Mouse (Mus musculus) embryonic facial prominence, embryonic 15.5 days (tissue): ENCODE data around the gene Limch1. TPM values are rescaled to one million over a fixed set of nuclear protein-coding genes. Genes with fewer than 3 reads are reported as not detected.

ENCODE experiments used
- ATAC-seq: fragments of 200-750 bp; cut with Nextera tagmentation; 2 replicates; pipeline ENCODE4 v1.8.0; 2017; ENCODE audit warnings: low read depth, moderate TSS enrichment; ENCODE audit not compliant: insufficient number of reproducible peaks, low FRiP score, low TSS enrichment
- H3K27ac ChIP-seq: fragments of 300-500 bp; sonication (generic); replicated peaks from 2 replicates; pipeline ENCODE4 v1.5.1; 2015; ENCODE audit warnings: mild to moderate bottlenecking, inconsistent platforms
- H3K27me3 ChIP-seq: fragments of 300-500 bp; sonication (generic); 2 replicates; pipeline ENCODE4 v1.6.1; 2015; ENCODE audit warnings: inconsistent platforms
- H3K36me3 ChIP-seq: fragments of 300-500 bp; sonication (generic); 2 replicates; pipeline ENCODE4 v1.6.1; 2015; ENCODE audit warnings: mild to moderate bottlenecking, inconsistent platforms
- H3K4me1 ChIP-seq: fragments of 300-500 bp; sonication (generic); 2 replicates; pipeline ENCODE4 v1.6.1; 2015; ENCODE audit warnings: inconsistent platforms
- H3K4me2 ChIP-seq: fragments of 300-500 bp; sonication (generic); replicated peaks from 2 replicates; pipeline ENCODE4 v1.6.1; 2015; ENCODE audit warnings: mild to moderate bottlenecking, inconsistent platforms
- H3K4me3 ChIP-seq: fragments of 300-500 bp; sonication (generic); replicated peaks from 2 replicates; pipeline ENCODE4 v1.5.1; 2015; ENCODE audit warnings: mild to moderate bottlenecking, inconsistent platforms
- H3K9ac ChIP-seq: fragments of 300-500 bp; sonication (generic); 2 replicates; pipeline ENCODE4 v1.6.1; 2015; ENCODE audit warnings: inconsistent platforms
- H3K9me3 ChIP-seq: fragments of 300-500 bp; sonication (generic); replicated peaks from 2 replicates; pipeline ENCODE4 v1.6.1; 2016; ENCODE audit warnings: inconsistent platforms
- WGBS: fragments of 180-500 bp; shearing (Covaris S2); methylation state at CpG from one replicate; pipeline ENCODE4 v1.1.7; 2015; 5-methylcytosine and 5-hydroxymethylcytosine counted together
- polyA plus RNA-seq: library from polyadenylated mRNA; unstranded; fragments of >200 nt; fragmentation: Nextera tagmentation; extraction: Ambion mirVana; gene quantifications from 2 replicates; pipeline ENCODE4 v1.2.1, GENCODE M21; 2015

Limch1 gene
- polyA plus RNA-seq, 1 experiment from 2014 or later: 85.9 TPM

DNA sequence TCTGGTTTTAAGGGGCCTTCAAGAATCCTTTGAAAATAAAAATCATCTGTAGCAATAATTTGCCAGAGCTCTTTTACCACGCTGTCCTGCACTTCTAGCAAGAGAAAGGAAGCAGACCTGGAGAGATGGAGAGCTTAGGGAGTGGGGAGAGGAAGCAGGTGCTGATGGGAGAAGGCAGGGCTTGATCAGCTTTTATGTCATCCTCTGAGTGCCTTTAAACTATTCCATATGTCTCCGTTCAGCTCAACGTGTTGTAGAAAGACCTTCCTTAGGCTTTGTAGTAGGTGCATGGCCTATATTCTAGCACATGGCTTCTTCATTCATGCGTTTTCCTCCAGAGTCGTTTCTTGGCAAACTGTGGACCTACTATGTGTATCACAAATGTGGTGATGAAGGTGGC is 237.5 kb downstream of the Limch1 start:
- Histone ChIP-seq H3K9ac (no peak overlapping the region), H3K4me1 (peaks cover 15% of the 10 kb centered on the region), H3K4me2 (no peak overlapping the region), H3K9me3 (no peaks in the 10 kb centered on the region), H3K27me3 (no peaks in the 10 kb centered on the region), H3K4me3 (no peak overlapping the region), H3K27ac (no peak overlapping the region), H3K36me3 (peaks cover 3% of the 10 kb centered on the region; the same call in 1 of the 2 replicates)
- ATAC-seq: no peak
- 50% methylated on average over 5 of the region's 5 CpGs for WGBS

- Histone ChIP-seq H3K9ac (no peak overlapping the region), H3K27me3 (no peaks in the 10 kb centered on the region), H3K27ac (no peak overlapping the region), H3K4me3 (no peak overlapping the region), H3K9me3 (no peaks in the 10 kb centered on the region), H3K4me1 (peaks cover 19% of the 10 kb centered on the region), H3K4me2 (no peak overlapping the region), H3K36me3 (peaks cover under 1% of the 10 kb centered on the region; the same call in 1 of the 2 replicates)
- ATAC-seq: no peak
- WGBS: 56% methylated on average over 4 of the region's 4 CpGs
Observed at GRCm38 (mm10) chr5:66988926-66989325, 243.3 kb downstream of the Limch1 start.

DNA sequence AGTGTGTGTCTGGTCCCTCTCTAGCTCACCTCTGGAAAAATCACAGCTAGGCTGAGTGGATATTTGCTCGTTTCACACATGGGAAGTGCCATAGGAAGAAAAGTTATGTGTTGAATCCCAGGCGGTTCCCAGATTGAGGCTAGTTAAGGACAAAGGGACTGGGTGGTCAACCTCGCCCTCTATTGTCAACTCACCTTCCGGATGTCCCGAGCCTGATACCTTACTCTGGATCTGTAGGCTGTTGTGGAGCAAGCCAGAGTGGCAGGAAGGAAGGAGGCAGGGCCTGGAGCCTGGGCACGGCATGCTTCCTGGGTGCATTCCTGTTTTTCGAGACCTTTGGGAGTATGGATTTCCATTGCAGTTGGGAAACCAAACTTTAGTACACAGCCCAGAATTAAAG is 243.9 kb downstream of the Limch1 start:
- no peak overlapping the region for H3K9ac ChIP-seq
- H3K4me3 ChIP-seq: no peak overlapping the region
- peaks cover 19% of the 10 kb centered on the region for H3K4me1 ChIP-seq
- WGBS: 83% methylated on average over 7 of the region's 7 CpGs
- H3K27ac ChIP-seq: no peak overlapping the region
- H3K9me3 ChIP-seq: no peaks in the 10 kb centered on the region
- H3K27me3 ChIP-seq: no peaks in the 10 kb centered on the region
- ATAC-seq: no peak
- H3K4me2 ChIP-seq: no peak overlapping the region
- no peaks in the 10 kb centered on the region for H3K36me3 ChIP-seq

DNA sequence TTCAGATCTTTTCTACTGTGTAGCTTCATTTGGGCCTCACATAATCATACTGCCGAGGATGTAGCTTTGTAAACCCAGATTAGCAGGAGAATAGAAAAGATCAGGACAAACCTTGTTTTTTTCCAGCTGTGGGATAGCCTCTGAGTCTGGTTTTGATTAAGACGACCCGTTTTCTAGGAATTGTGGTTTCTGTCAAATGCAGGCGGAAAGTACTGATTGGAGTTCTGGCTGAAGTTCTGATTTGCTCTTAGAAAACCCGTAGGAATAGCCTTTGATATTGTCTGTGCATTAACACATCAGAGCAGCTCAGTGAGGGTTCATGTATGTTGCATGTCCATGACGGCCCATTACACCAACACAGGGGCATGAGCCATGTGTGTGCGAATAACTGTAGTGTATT is 246.8 kb downstream of the Limch1 start:
- H3K9ac ChIP-seq: no peak overlapping the region
- peak overlapping the region; percentile 68; the same call in 1 of the 2 replicates for H3K27ac ChIP-seq
- WGBS: 33% methylated on average over 7 of the region's 7 CpGs
- H3K4me2 ChIP-seq: no peak overlapping the region
- H3K4me3 ChIP-seq: no peak overlapping the region
- H3K4me1 ChIP-seq: peaks cover 34% of the 10 kb centered on the region
- no peaks in the 10 kb centered on the region for H3K27me3 ChIP-seq
- no peaks in the 10 kb centered on the region for H3K9me3 ChIP-seq
- no peaks in the 10 kb centered on the region for H3K36me3 ChIP-seq
- ATAC-seq: no peak

DNA sequence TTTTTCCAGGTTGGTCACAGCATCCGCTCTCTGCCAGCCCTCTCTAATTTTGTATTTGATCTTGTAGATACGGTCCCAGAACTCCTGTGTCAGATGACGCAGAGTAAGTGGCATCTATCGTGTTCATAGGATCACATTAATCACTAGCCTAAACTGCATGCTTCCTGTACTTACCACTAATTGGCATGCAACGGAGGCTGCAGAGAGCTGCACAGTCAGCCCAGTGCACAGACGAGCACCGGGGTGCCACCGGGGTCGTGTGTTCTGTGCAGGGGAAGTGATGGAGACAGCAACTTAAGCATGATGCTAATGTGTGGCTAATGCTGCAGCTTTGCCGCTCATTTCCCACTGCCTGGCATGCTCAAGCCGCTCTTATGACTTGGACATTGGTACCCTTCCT is 247.4 kb downstream of the Limch1 start:
- Histone ChIP-seq H3K4me2 (no peak overlapping the region), H3K27ac (0 out of 2 replicates have a peak overlapping the region, but pooled peaks have one; percentile 7), H3K9me3 (no peaks in the 10 kb centered on the region), H3K4me3 (no peak overlapping the region), H3K9ac (no peak overlapping the region), H3K4me1 (peaks cover 37% of the 10 kb centered on the region), H3K36me3 (no peaks in the 10 kb centered on the region), H3K27me3 (no peaks in the 10 kb centered on the region)
- 36% methylated on average over 11 of the region's 11 CpGs for WGBS
- ATAC-seq: no peak; the same call in 1 of the 2 replicates

GRCm38 (mm10) chr5:66996124-66996523 is 250.5 kb downstream of the Limch1 start:
- Histone ChIP-seq H3K4me1 (peaks cover 31% of the 10 kb centered on the region), H3K27ac (no peak overlapping the region), H3K9ac (no peak overlapping the region), H3K4me3 (no peak overlapping the region), H3K36me3 (0 out of 2 replicates have a peak, but pooled peaks cover 4% of the 10 kb centered on the region), H3K27me3 (no peaks in the 10 kb centered on the region), H3K4me2 (no peak overlapping the region), H3K9me3 (no peaks in the 10 kb centered on the region)
- 23% methylated on average over 3 of the region's 3 CpGs for WGBS
- no peak for ATAC-seq

- 0 out of 2 replicates have a peak, but pooled peaks cover 8% of the 10 kb centered on the region for H3K36me3 ChIP-seq
- no peaks in the 10 kb centered on the region for H3K27me3 ChIP-seq
- 5% methylated on average over 33 of the region's 33 CpGs for WGBS
- H3K9ac ChIP-seq: no peak overlapping the region; the same call in 1 of the 2 replicates
- peak overlapping the region; percentile 23; the same call in 1 of the 2 replicates for H3K27ac ChIP-seq
- no peaks in the 10 kb centered on the region for H3K9me3 ChIP-seq
- ATAC-seq: peak; percentile 81
- H3K4me1 ChIP-seq: peaks cover 31% of the 10 kb centered on the region
- H3K4me3 ChIP-seq: peak overlapping the region; percentile 36
- peak overlapping the region; percentile 56 for H3K4me2 ChIP-seq
Observed at GRCm38 (mm10) chr5:66996886-66997599, 251.4 kb downstream of the Limch1 start.

GRCm38 (mm10) chr5:66997600-66997930 is 251.9 kb downstream of the Limch1 start:
- peaks cover 26% of the 10 kb centered on the region for H3K4me1 ChIP-seq
- H3K27ac ChIP-seq: 0 out of 2 replicates have a peak overlapping the region, but pooled peaks have one; percentile 23
- no peak; the same call in 1 of the 2 replicates for ATAC-seq
- no peak overlapping the region for H3K9ac ChIP-seq
- peak overlapping the region; percentile 36 for H3K4me3 ChIP-seq
- 41% methylated on average over 7 of the region's 7 CpGs for WGBS
- H3K36me3 ChIP-seq: peaks cover 13% of the 10 kb centered on the region; the same call in 1 of the 2 replicates
- H3K4me2 ChIP-seq: peak overlapping the region; percentile 56
- H3K9me3 ChIP-seq: no peaks in the 10 kb centered on the region
- H3K27me3 ChIP-seq: no peaks in the 10 kb centered on the region

- no peak overlapping the region for H3K27ac ChIP-seq
- 72% methylated on average over 6 of the region's 6 CpGs for WGBS
- no peaks in the 10 kb centered on the region for H3K9me3 ChIP-seq
- H3K36me3 ChIP-seq: peaks cover 14% of the 10 kb centered on the region; the same call in 1 of the 2 replicates
- H3K4me2 ChIP-seq: no peak overlapping the region
- H3K4me1 ChIP-seq: peaks cover 18% of the 10 kb centered on the region
- H3K27me3 ChIP-seq: no peaks in the 10 kb centered on the region
- H3K4me3 ChIP-seq: no peak overlapping the region
- H3K9ac ChIP-seq: no peak overlapping the region
- ATAC-seq: no peak
Observed at GRCm38 (mm10) chr5:66998341-66998740, 252.7 kb downstream of the Limch1 start.

- Histone ChIP-seq H3K27ac (no peak overlapping the region), H3K9ac (no peak overlapping the region), H3K4me2 (no peak overlapping the region), H3K27me3 (no peaks in the 10 kb centered on the region), H3K9me3 (no peaks in the 10 kb centered on the region), H3K4me3 (no peak overlapping the region), H3K4me1 (peaks cover 3% of the 10 kb centered on the region; the same call in 1 of the 2 replicates), H3K36me3 (peaks cover 14% of the 10 kb centered on the region; the same call in 1 of the 2 replicates)
- 89% methylated on average over 6 of the region's 6 CpGs for WGBS
- ATAC-seq: no peak
Observed at GRCm38 (mm10) chr5:67002346-67002745, 256.7 kb downstream of the Limch1 start.

DNA sequence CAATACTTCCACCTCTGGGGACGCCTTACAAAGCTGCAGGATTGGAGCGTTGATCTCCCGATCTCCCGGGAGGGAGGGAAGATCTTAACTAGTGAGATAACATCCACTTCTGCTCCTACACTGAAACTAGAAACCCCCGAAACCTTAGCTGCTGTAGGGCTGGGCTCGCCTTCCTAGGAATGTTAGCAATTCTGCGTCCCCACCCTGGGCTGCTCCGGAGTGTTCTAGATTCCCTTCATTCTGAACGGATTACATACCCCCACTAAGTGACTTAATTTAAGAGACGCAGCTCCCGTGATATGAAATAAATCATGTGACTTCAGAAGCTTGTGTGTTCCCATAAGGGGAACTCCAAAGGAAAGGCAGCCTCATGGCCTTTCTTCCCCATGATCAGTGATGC is 259.0 kb downstream of the Limch1 start:
- Histone ChIP-seq H3K4me2 (no peak overlapping the region), H3K4me1 (no peaks in the 10 kb centered on the region), H3K27ac (no peak overlapping the region), H3K4me3 (no peak overlapping the region), H3K27me3 (no peaks in the 10 kb centered on the region), H3K9me3 (no peaks in the 10 kb centered on the region), H3K9ac (no peak overlapping the region), H3K36me3 (peaks cover 19% of the 10 kb centered on the region; the same call in 1 of the 2 replicates)
- 53% methylated on average over 11 of the region's 11 CpGs for WGBS
- peak; percentile 57; the same call in 1 of the 2 replicates for ATAC-seq
